ENCODE assay signal across 23 mouse cellular contexts in the genomic region with DNA sequence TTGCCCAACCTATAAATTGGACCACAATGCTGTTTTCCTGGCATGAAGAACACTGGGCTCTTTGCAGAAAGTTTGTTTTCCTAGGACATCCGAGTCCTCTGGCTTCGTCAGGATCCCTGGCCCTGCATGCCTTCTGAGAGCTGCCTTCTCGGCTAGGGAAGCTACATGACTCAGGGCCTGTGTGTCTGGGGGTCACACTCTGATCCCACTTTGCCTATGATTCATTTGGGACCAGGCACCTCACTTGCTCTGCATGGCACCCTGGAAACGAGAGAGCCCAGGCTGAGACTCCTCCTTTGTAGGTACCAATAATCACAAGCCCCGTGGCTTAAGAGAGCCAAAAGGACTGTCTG. TPM values are rescaled to one million over a fixed set of nuclear protein-coding genes. Genes with fewer than 3 reads are reported as not detected.
DNase-seq lines count a peak whose midpoint lies in the region; ATAC-seq and TF ChIP-seq lines count a peak whose summit lies in the region.
"Had no signal": no experiment of that assay in that cellular context is flagged by ENCODE, and none has a peak within 500 bp of the region (broad histone marks: within the 10 kb centered on the region; RNA-seq: fewer than 3 reads in every experiment).

No protein-coding gene starts in this region.

- no peak overlapping the region for H3K4me2 ChIP-seq in heart, embryonic 14.5 days (ENCODE audit: low read length)
- no peak overlapping the region for H3K4me2 ChIP-seq in heart, postnatal 0 days (ENCODE audit: low read depth, low read length)
- H3K4me2 ChIP-seq: forebrain, embryonic 13.5 days; hindbrain, embryonic 12.5 days; hindbrain, embryonic 15.5 days had no signal

- H3K9me3 ChIP-seq in heart, embryonic 10.5 days: no peaks in the 10 kb centered on the region
- H3K9me3 ChIP-seq in heart, embryonic 14.5 days (ENCODE audit: control insufficient read depth, low read length): no peaks in the 10 kb centered on the region
- no peaks in the 10 kb centered on the region for H3K9me3 ChIP-seq in heart, postnatal 0 days (replicated peaks; ENCODE audit: control insufficient read depth, low read length)
- H3K9me3 ChIP-seq: forebrain, embryonic 10.5 days; forebrain, embryonic 13.5 days; G1E; hindbrain, embryonic 12.5 days; hindbrain, embryonic 15.5 days had no signal

- peak overlapping the region; percentile 66; the same call in 1 of the 2 replicates for H3K27ac ChIP-seq in heart, embryonic 10.5 days
- no peak overlapping the region for H3K27ac ChIP-seq in heart, adult 2 months
- H3K27ac ChIP-seq in heart, embryonic 14.5 days (replicated peaks in 1 of 2; ENCODE audit: control insufficient read depth in 1 of 2, insufficient read depth in 1 of 2, low read depth in 2 of 2, low read length in 2 of 2): peak overlapping the region; percentile 62 to 93
- H3K27ac ChIP-seq in heart, postnatal 0 days (ENCODE audit: low read depth): peak overlapping the region; percentile 78
- H3K27ac ChIP-seq: forebrain, embryonic 10.5 days; forebrain, embryonic 13.5 days; hindbrain, embryonic 12.5 days; hindbrain, embryonic 15.5 days had no signal

- no peaks in the 10 kb centered on the region for H3K27me3 ChIP-seq in heart, embryonic 10.5 days (ENCODE audit: insufficient read depth, poor library complexity, severe bottlenecking)
- H3K27me3 ChIP-seq in heart, adult 2 months (ENCODE audit: control insufficient read depth, insufficient read depth, low read length): no peaks in the 10 kb centered on the region
- H3K27me3 ChIP-seq in heart, embryonic 14.5 days (ENCODE audit: control insufficient read depth, insufficient read depth, low read length): no peaks in the 10 kb centered on the region
- H3K27me3 ChIP-seq in heart, postnatal 0 days (ENCODE audit: control insufficient read depth, insufficient read depth, low read length): no peaks in the 10 kb centered on the region
- H3K27me3 ChIP-seq: CH12.LX; forebrain, embryonic 13.5 days; hindbrain, embryonic 12.5 days; hindbrain, embryonic 15.5 days; Patski had no signal

- TF ChIP-seq POLR2A in heart, adult 2 months (IDR thresholded peaks at IDR 0.05; ENCODE audit: insufficient read depth, low read depth, low read length): no peak

- H3K9ac ChIP-seq in heart, adult 2 months (ENCODE audit: low read depth, low read length): no peak overlapping the region
- H3K9ac ChIP-seq in heart, embryonic 14.5 days (ENCODE audit: low read length): peak overlapping the region; percentile 67
- 0 out of 2 replicates have a peak overlapping the region, but pooled peaks have one; percentile 20 for H3K9ac ChIP-seq in heart, postnatal 0 days (replicated peaks; ENCODE audit: low read depth, low read length)
- H3K9ac ChIP-seq: forebrain, embryonic 13.5 days; hindbrain, embryonic 12.5 days; hindbrain, embryonic 15.5 days had no signal

- intact Hi-C loops in heart, adult 2 months (cut with DNase I): no loop called here

- 66% methylated on average over 5 of the region's 5 CpGs for WGBS in heart, embryonic 10.5 days
- 71% methylated on average over 5 of the region's 5 CpGs for WGBS in heart, adult 2 months
- 65% methylated on average over 5 of the region's 5 CpGs for WGBS in heart, embryonic 14.5 days
- WGBS in heart, postnatal 0 days: 60% methylated on average over 5 of the region's 5 CpGs

- TF ChIP-seq EP300 in heart, adult 2 months (IDR thresholded peaks at IDR 0.05; ENCODE audit: insufficient read depth, low read depth, low read length): no peak
- no peak for TF ChIP-seq EP300 in heart, postnatal 0 days (IDR thresholded peaks at IDR 0.05; ENCODE audit: low read depth)

- DNase-seq in heart, embryonic 10.5 days (ENCODE audit: low spot score): no peak
- DNase-seq in heart, adult 2 months: no peak
- no peak for DNase-seq in heart, postnatal 4 days
- DNase-seq in heart, postnatal 0 days (ENCODE audit: low spot score): no peak
- DNase-seq in heart, adult 8-10 months (ENCODE audit: low spot score): no peak
- DNase-seq: adrenal gland, postnatal 10 days; adrenal gland, postnatal 36 days; B cell, adult 2 months; cerebellum, adult 18-20 months; cerebellum, adult 9-10 months; gastrocnemius, postnatal 10 days; gastrocnemius, postnatal 36 days; kidney, adult 2 months had no signal

- no peak overlapping the region for H3K4me3 ChIP-seq in heart, embryonic 10.5 days
- H3K4me3 ChIP-seq in heart, adult 2 months: no peak overlapping the region
- no peak overlapping the region for H3K4me3 ChIP-seq in heart, embryonic 14.5 days (ENCODE audit: control insufficient read depth in 1 of 2, insufficient read depth in 1 of 2, low read depth in 1 of 2, low read length in 2 of 2)
- H3K4me3 ChIP-seq in heart, postnatal 0 days (ENCODE audit: low read depth, low read length): no peak overlapping the region
- H3K4me3 ChIP-seq: forebrain, embryonic 10.5 days; forebrain, embryonic 13.5 days; hindbrain, embryonic 12.5 days; hindbrain, embryonic 15.5 days had no signal

- peaks cover 29% of the 10 kb centered on the region for H3K4me1 ChIP-seq in heart, embryonic 10.5 days
- no peaks in the 10 kb centered on the region; the same call in 1 of the 2 replicates for H3K4me1 ChIP-seq in heart, adult 2 months (ENCODE audit: control insufficient read depth, insufficient read depth, low read length)
- peaks cover 20 to 41% of the 10 kb centered on the region in 2 experiments for H3K4me1 ChIP-seq in heart, embryonic 14.5 days (ENCODE audit: control insufficient read depth in 2 of 2, insufficient read depth in 2 of 2, low read length in 2 of 2)
- H3K4me1 ChIP-seq in heart, postnatal 0 days (ENCODE audit: control insufficient read depth, insufficient read depth): peaks cover 35% of the 10 kb centered on the region
- H3K4me1 ChIP-seq: hindbrain, embryonic 15.5 days had no signal

- TF ChIP-seq CTCF in heart, adult 2 months (IDR thresholded peaks at IDR 0.05): no peak
- TF ChIP-seq CTCF in heart, postnatal 0 days (IDR thresholded peaks at IDR 0.05; ENCODE audit: low read depth): no peak

- H3K36me3 ChIP-seq in heart, embryonic 10.5 days: no peaks in the 10 kb centered on the region
- H3K36me3 ChIP-seq in heart, adult 2 months (ENCODE audit: control insufficient read depth, insufficient read depth, low read length): no peaks in the 10 kb centered on the region
- no peaks in the 10 kb centered on the region for H3K36me3 ChIP-seq in heart, embryonic 14.5 days (ENCODE audit: control insufficient read depth, insufficient read depth, low read length)
- no peaks in the 10 kb centered on the region for H3K36me3 ChIP-seq in heart, postnatal 0 days (replicated peaks; ENCODE audit: control insufficient read depth, insufficient read depth, low read length)
- H3K36me3 ChIP-seq: forebrain, embryonic 10.5 days; G1E; hindbrain, embryonic 12.5 days; hindbrain, embryonic 15.5 days had no signal

- H3K79me2 ChIP-seq in heart, adult 2 months (replicated peaks; ENCODE audit: control insufficient read depth, insufficient read depth, low read length): no peaks in the 10 kb centered on the region

- no peak for ATAC-seq in heart, embryonic 14.5 days (ENCODE audit: insufficient number of reproducible peaks, insufficient read depth, low FRiP score, low read depth)
- no peak for ATAC-seq in heart, postnatal 0 days (ENCODE audit: insufficient read depth, low read depth)
- ATAC-seq: forebrain, embryonic 13.5 days; forebrain, embryonic 16.5 days; intestine, postnatal 0 days; Patski had no signal

RNA-seq across cellular contexts. Expression of a gene that starts 43.1 kb away (rescaled TPM):
- polyA plus RNA-seq in heart, embryonic 10.5 days (2016; fragmentation: Nextera tagmentation; extraction: Ambion mirVana): 13.5 and 19.1 TPM in 2 replicates
- total RNA-seq in heart, adult 2 months (2021): 1 to 10 TPM; 2.4 to 3.0 TPM
- polyA plus RNA-seq in heart, adult 2 months (2012; rRNA removed): 0.86 and 1.1 TPM in 2 replicates
- 12.7 and 14.4 TPM in 2 replicates for polyA plus RNA-seq in heart, embryonic 14.5 days (2014; fragmentation: Nextera tagmentation; extraction: Ambion mirVana)
- total RNA-seq in heart, postnatal 4 days (2021): 10 to 100 TPM; 21.2 to 22.7 TPM
- total RNA-seq in heart, postnatal 0 days (2014; rRNA removed; ENCODE audit: low replicate concordance): 19.8 and 23.8 TPM in 2 replicates
- 1.7 and 1.8 TPM in 2 replicates for polyA plus RNA-seq in heart, postnatal 0 days (2015; fragmentation: Nextera tagmentation; extraction: Ambion mirVana)
- 1 to 10 TPM; 2.7 to 5.7 (median 4.1) TPM for total RNA-seq in heart, adult 8-10 months (2022)
- total RNA-seq: CH12.LX had no signal
